Mouse (Mus musculus): ENCODE data around the gene Ide.
A peak's percentile ranks its signal among the peaks of the same experiment; 100 is the strongest.

The Ide gene

GRCm38 (mm10) chr19:37332726-37333125 is 4.9 kb downstream of the Ide start:
- DNase-seq = no peak

- DNase-seq = no peak
Measured at GRCm38 (mm10) chr19:37327216-37327615, 10.4 kb downstream of the Ide start.

DNA sequence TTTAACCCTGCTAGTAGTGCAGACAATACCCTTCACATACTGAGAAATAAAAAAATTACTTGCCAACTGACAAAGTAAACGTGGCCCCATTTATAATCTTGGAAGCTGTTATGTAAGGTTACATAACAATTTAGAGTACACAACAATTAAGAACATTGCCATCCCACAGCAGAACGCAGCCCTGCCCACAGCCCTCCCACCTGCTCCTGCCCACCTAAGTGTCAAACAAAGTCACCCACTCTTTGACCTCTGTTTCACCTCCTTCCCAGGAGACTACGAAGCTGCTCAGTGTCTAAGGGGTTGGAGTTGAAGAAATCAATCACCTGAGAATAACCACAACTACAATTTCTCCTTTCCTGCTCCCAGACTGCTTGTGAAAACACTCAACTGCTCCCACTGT is 14.1 kb downstream of the Ide start:
- no peak for DNase-seq

DNA sequence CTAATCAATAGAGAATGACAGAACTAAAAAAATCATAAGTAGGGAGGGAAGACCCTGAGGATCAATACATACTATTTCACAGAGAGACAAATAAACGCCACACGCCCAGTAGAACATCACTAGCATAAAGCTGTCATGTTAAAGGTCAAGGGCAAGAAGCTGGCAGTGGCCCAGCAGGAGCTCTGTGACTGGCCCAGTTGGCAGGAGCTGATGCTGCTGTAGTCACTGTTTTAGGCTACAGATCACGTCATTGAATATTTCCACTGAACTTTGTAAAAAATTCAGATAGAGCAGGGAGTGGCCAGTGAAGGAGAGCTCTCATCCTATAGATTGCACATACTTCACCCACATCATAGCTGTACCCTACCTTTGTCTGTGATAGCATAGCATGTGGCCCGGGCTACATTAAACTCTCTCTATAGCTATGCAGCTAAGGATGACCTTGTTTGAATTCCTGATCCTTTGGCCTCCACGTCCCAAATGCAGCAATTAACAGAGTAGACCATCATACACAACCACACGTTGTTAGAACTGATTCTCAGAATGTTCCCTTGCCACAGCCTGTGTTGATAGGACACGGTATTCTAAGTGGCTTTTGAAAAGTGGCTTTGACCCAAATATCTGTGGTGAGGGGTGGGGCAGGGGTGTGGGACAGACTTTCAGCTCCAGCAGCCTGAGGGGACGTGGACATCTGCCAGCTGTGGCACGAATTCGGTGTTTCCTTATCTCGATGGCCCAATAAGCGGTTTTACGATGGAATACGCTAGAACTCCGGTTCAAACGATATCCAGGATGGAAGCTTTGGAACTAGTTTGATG is 16.6 kb downstream of the Ide start:
- peak; percentile 44 for DNase-seq

- DNase-seq = no peak
Measured at GRCm38 (mm10) chr19:37317359-37317758, 20.3 kb downstream of the Ide start.

DNA sequence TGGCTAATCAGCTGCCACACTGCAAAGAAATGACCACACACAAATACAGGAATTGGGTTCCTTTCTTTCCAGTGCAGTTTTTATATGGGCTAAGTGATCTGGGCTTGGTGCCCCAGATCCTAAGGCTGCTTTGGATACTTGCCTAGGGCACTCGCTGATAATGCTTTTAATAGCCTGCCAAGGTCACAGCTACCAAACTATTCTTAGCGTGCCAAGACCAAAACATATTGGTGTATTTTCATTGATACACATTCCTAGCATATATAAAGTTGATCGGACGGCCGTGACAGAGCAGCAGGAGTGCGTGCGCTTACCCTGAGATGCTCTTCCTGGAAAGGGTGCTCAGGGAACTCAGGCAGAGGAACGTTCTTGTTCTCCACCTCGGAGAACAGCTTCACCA is 22.6 kb downstream of the Ide start:
- DNase-seq = peak; percentile 62

DNA sequence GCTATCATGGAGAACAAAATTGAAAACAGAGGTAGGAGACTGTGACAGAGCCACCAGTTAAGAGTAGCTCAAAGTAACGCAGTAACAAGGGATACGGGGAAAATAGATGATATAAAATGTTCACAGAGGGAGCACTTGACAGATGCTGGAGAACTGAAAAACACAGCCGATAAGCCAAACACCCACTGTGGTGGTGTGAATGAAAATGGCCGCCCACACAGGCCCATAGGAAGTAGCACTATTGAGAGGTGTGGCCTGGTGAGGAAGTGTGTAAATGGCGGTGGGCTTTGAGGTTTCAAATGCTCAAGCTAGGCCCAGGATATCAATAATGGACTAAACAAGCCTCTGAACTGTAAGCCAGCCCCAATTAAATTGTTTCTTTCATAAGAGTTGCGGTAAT is 26.2 kb downstream of the Ide start:
- no peak for DNase-seq

DNA sequence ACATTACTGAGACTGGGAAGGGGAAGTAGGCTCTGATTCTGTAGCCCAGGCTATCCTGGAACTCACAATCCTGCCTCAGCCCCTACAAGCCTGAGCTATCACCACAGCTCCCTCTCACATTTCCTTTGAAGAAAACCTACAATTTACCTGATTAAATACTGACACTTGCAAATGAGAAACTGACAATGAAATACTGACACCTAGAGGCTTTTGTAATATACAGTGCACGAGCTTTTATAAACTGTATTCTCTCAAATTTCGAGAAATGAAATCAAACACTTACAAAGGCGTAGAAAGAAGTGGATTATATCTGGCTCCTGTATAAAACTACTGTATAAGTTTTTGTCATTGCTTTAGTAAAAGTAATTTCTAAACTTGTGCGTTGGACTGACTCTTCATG is 27.5 kb downstream of the Ide start:
- DNase-seq = no peak

DNA sequence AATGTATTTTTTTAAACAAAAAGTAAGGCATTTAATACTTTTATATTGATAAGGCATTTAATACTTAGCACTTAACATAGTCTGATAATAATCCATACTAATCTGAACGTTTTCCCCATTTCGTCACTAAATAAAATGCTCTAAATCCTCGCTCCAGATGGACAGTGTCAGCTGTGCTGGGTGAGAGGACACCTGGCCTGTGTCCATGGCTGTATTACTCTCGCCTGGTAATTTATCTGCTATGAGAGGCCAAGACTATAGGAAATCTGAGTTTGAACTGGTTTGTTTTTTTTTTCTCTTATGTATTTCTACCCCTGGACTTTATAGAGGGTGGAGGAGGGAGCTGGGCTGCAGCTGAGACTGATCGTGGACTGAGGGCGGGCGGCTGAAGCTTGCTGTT is 28.7 kb downstream of the Ide start:
- peak; percentile 43 for DNase-seq

GRCm38 (mm10) chr19:37307826-37308545 is 29.7 kb downstream of the Ide start:
- DNase-seq = no peak

DNA sequence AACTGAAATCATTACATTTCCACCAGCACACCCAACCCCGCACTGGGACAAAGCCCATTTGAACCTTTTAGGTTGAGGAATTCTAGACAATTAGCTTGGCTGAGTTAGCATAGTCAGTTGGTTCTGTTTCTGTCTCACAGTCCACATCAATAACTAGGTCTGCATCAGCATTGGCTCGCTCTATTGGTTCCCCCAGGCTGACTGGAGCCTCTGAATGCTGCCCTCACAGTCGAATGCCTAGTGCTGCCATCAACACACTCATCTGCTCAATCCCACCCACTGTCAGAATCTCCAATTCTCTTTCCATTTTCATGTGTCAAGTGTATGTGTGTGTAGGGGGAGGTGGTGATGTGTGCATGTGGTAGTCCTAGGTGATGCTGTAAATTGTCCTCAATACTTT is 31.5 kb downstream of the Ide start:
- DNase-seq = no peak

GRCm38 (mm10) chr19:37304866-37305265 is 32.8 kb downstream of the Ide start:
- no peak for DNase-seq

GRCm38 (mm10) chr19:37304006-37304405 is 33.6 kb downstream of the Ide start:
- DNase-seq = no peak

DNA sequence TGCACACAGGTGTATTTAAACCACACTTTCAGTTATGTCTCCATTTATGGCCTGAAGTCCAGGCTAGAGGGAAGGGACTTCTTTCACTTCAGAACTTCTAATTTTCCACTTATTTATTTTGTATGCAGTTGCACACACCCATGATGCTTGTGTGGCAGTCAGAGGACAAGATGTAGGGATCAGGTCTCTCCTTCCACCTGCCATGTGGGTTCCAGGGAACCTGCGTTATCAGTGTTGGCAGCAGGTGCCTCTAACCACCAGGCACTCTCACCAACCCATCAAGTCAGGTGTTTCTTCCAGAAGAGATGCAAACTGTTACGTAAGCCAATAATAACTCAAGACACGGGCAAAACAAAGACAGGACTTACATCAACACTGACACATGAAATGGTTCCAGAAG is 35.9 kb downstream of the Ide start:
- no peak for DNase-seq

DNA sequence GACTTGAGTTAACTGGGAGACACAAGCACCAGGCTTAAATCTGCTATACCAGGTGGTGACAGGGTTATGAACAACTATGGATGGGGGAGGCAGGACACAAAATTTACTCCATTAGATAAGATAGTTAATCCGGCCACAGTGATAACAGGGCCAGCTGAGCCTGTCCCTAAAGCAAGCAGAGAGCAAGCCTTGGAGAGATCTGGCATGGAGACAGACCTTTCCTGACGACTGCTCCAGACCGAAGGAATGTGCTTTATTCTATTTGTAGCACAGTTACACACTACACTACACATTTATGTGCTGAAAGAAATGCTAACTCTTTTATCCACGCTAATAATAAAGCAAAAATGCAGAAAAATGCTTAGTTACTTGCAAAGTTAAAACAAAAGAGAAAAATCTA is 46.0 kb downstream of the Ide start:
- no peak for DNase-seq

DNA sequence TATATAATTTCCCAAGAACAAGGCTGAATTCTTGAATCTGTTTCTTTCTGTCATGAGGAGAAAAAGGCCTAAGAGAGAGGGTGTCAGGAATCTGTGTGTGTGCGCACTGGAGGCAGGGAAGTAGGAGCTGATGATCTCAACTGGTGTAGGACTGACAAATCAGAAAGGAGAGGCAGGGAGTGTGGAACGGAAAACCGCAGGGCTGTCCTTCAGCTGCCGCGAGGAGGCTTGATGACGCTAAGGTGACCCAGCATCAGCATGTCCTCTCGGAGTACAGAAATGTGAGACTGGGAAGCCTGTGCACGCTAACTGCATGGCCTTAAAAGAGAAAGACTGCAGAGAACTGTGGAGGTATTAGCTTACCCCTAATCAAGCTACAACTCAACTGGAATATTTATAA is 46.7 kb downstream of the Ide start:
- DNase-seq = no peak

DNA sequence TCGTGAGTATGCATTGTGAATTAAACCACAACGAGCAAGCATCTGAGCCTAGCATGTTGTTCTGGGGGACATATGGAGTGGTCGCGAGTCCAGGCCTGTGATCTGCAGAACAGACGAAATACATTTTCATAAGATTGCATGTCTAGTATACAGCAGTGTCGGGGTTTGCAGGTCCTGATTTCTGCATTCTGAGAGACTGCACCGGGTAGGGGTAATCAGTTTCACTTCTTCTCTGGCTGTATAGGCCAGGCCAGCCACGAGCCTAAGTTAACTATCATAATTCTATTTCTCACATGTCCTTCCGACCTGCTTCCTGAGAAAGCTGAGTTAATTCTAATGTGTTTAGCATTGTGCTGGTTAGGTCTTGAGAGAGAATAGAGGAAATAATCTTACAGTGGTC is 52.9 kb downstream of the Ide start:
- DNase-seq = no peak

GRCm38 (mm10) chr19:37283166-37283565 is 54.5 kb downstream of the Ide start:
- DNase-seq = no peak

DNA sequence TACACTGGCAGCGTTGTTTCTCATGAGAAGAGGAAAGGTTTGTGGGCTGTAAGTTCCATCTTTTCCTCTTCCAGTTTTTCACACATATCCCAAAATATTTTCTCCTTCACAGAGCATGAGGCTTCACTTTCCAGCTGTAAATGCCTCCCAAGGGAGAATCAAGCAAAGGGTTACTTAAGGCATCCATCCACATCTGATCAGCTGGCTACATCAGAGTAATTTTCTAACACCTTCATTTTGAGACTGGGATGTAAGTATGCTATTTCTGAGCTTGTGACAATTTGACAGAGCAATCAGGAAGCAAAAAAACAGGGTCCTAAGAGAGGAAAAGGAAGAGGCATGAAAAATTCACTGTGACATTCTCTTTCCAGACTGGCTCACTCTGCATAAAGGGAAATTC is 55.9 kb downstream of the Ide start:
- no peak for DNase-seq

DNA sequence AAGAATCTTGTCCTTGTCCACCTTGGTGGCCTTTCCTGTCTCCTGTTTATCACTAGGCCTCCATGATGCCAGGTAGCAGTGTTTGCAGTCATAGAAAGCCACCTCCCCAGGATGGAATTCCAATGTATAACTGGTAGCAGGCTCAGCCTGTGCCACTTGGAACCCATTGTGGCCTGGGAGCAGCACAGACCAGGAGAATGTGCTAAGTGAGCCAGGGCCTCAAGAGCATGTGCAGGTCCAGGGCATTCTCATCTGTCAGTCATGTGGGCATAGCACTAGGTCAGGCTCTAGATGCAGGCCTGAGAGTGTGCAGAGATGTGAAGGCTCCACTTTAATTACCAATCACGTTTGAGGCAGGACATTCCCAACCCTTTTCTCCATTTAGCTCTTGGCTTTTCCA is 58.5 kb downstream of the Ide start:
- DNase-seq = no peak

DNA sequence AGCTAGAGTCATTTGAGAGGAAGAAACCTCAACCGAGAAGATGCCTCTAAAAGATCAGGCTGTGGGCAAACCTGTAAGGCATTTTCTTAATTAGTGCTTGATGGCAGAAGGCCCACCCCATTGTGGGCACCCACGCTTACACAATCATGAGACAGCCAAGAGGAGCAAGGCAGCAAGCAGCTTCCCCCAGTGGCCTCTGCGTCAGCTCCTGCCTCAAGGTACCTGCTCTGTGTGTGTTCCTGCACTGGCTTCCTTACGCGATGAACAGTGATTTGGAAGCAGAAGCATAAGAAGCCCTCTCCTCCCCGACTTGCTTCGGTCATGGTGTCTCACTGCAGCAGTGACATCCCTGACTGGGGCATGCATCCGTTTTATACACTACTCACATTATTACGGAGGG is 62.1 kb downstream of the Ide start:
- no peak for DNase-seq

GRCm38 (mm10) chr19:37269106-37269505 is 68.5 kb downstream of the Ide start:
- DNase-seq = no peak

DNA sequence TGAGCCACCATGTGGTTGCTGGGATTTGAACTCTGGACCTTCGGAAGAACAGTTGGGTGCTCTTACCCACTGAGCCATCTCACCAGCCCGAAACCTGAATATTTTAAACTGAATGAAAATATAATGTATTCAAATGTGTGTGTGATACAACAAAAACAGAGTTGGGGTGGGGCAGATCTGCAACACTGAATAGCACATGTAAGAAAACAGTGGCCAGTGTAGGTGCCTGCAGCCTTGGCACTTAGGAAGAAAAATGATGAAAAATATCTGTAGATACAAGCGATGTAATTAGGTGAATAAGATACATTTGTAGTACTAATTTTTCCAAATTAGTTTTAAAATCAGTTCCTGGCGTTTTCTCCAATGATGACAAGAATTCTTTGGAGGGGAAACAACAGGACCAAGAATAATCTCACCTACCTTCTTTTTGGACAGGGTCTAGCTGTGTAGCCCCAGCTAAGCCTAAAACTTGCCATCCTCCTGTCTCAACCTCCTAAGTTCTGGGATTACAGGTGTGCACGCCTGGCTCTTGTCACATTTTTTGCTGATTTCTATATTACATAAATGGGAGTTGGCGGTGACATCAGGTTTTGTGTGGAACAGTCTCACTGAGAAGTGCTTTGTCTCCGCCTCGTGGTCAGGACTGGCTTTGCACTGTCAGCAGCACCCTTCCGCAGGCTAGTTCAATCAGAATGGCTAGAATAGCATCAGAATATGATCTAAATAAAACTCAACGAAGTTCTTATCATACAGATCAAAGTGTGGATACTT is 72.1 kb downstream of the Ide start:
- peak; percentile 94 for DNase-seq

All from cerebellum, adult 9-10 months (tissue).